Mouse (Mus musculus): ENCODE measurements around the gene Tsr3. TPM values are rescaled to one million over a fixed set of nuclear protein-coding genes. Genes with fewer than 3 reads are reported as not detected.

Tsr3 gene
- polyA plus RNA-seq, 1 experiment from 2014 or later: 63.4 TPM

Small RNA genes lying within 50 kb of the gene (microRNA-seq; reads per million reads assigned to microRNA genes)
- gene Mir3547 (ENCODE audit: insufficient number of aligned reads): not detected

Other genes with a start within 250 kb of the Tsr3 start
- gene Cramp1l, start 224.4 kb upstream of the Tsr3 start, polyA plus RNA-seq (2014; fragmentation: Nextera tagmentation; extraction: Ambion mirVana): 14.3 and 14.7 TPM in 2 replicates
- 29.0 and 29.2 TPM in 2 replicates for gene Ift140, start 224.1 kb upstream of the Tsr3 start, polyA plus RNA-seq (2014; fragmentation: Nextera tagmentation; extraction: Ambion mirVana)
- 9.8 and 13.2 TPM in 2 replicates for gene Tmem204, start 156.6 kb upstream of the Tsr3 start, polyA plus RNA-seq (2014; fragmentation: Nextera tagmentation; extraction: Ambion mirVana)
- 41.2 and 45.4 TPM in 2 replicates for gene Telo2, start 124.2 kb upstream of the Tsr3 start, polyA plus RNA-seq (2014; fragmentation: Nextera tagmentation; extraction: Ambion mirVana)
- gene Ptx4, start 119.4 kb upstream of the Tsr3 start, polyA plus RNA-seq (2014; fragmentation: Nextera tagmentation; extraction: Ambion mirVana): 0.12 TPM in 1 of 2 replicates, not detected in the other
- 24.2 and 25.4 TPM in 2 replicates for gene Clcn7, start 106.8 kb upstream of the Tsr3 start, polyA plus RNA-seq (2014; fragmentation: Nextera tagmentation; extraction: Ambion mirVana)
- 0.08 TPM in 1 of 2 replicates, not detected in the other for gene Ccdc154, start 77.7 kb upstream of the Tsr3 start, polyA plus RNA-seq (2014; fragmentation: Nextera tagmentation; extraction: Ambion mirVana)
- not detected in 2 replicates for gene Gm38655, start 64.7 kb upstream of the Tsr3 start, polyA plus RNA-seq (2014; fragmentation: Nextera tagmentation; extraction: Ambion mirVana)
- gene BC003965, start 55.6 kb upstream of the Tsr3 start, polyA plus RNA-seq (2014; fragmentation: Nextera tagmentation; extraction: Ambion mirVana): 33.3 and 35.4 TPM in 2 replicates
- gene Unkl, start 51.8 kb upstream of the Tsr3 start, polyA plus RNA-seq (2014; fragmentation: Nextera tagmentation; extraction: Ambion mirVana): 6.5 and 7.1 TPM in 2 replicates
- 51.3 and 56.3 TPM in 2 replicates for gene Gnptg, start within 50 bp of the Tsr3 start, polyA plus RNA-seq (2014; fragmentation: Nextera tagmentation; extraction: Ambion mirVana)
- gene Baiap3, start 16.2 kb downstream of the Tsr3 start, polyA plus RNA-seq (2014; fragmentation: Nextera tagmentation; extraction: Ambion mirVana): 1.2 and 1.7 TPM in 2 replicates
- gene Ube2i, start 34.5 kb downstream of the Tsr3 start, polyA plus RNA-seq (2014; fragmentation: Nextera tagmentation; extraction: Ambion mirVana): 837 and 868 TPM in 2 replicates
- gene Prss34, start 58.2 kb downstream of the Tsr3 start, polyA plus RNA-seq (2014; fragmentation: Nextera tagmentation; extraction: Ambion mirVana): not detected in 2 replicates
- not detected in 2 replicates for gene Prss28, start 68.5 kb downstream of the Tsr3 start, polyA plus RNA-seq (2014; fragmentation: Nextera tagmentation; extraction: Ambion mirVana)
- not detected in 2 replicates for gene Prss29, start 78.5 kb downstream of the Tsr3 start, polyA plus RNA-seq (2014; fragmentation: Nextera tagmentation; extraction: Ambion mirVana)
- gene Tpsab1, start 105.4 kb downstream of the Tsr3 start, polyA plus RNA-seq (2014; fragmentation: Nextera tagmentation; extraction: Ambion mirVana): not detected in 2 replicates
- gene Tpsb2, start 126.1 kb downstream of the Tsr3 start, polyA plus RNA-seq (2014; fragmentation: Nextera tagmentation; extraction: Ambion mirVana): not detected in 2 replicates
- 0.45 TPM in 1 of 2 replicates, not detected in the other for gene Tpsg1, start 129.1 kb downstream of the Tsr3 start, polyA plus RNA-seq (2014; fragmentation: Nextera tagmentation; extraction: Ambion mirVana)
- 4.4 and 4.7 TPM in 2 replicates for gene Cacna1h, start 193.6 kb downstream of the Tsr3 start, polyA plus RNA-seq (2014; fragmentation: Nextera tagmentation; extraction: Ambion mirVana)
- 0.12 and 0.29 TPM in 2 replicates for gene Tekt4, start 214.4 kb downstream of the Tsr3 start, polyA plus RNA-seq (2014; fragmentation: Nextera tagmentation; extraction: Ambion mirVana)